Mouse (Mus musculus) CH12.LX (cell line): Measurements from ENCODE around the gene Man2b2.

Experiments used
- CTCF ChIP-seq, 2 experiments: IDR thresholded peaks in 1 of 2; conservative IDR thresholded peaks in 1 of 2; 2 replicates each; pipeline ENCODE4 v1.5.1; 2011 to 2012; ENCODE audit warnings: low read depth in 2 of 2, low read length in 2 of 2, improper control_type of control experiment in 1 of 2, inconsistent platforms in 1 of 2, mild to moderate bottlenecking in 1 of 2, moderate library complexity in 1 of 2
- ELF1 ChIP-seq: IDR thresholded peaks from 2 replicates; pipeline ENCODE4 v1.6.1; 2014; ENCODE audit warnings: low read depth, mild to moderate bottlenecking, inconsistent platforms, low read length, improper control_type of control experiment
- NELFE ChIP-seq: IDR thresholded peaks from 2 replicates; pipeline ENCODE4 v1.6.1; 2011; ENCODE audit warnings: low read depth, low read length, improper control_type of control experiment
- POLR2A ChIP-seq: IDR thresholded peaks from 2 replicates; pipeline ENCODE4 v1.6.1; 2011; ENCODE audit warnings: low read depth, mild to moderate bottlenecking, improper control_type of control experiment, low read length
- POLR2AphosphoS2 ChIP-seq: IDR thresholded peaks from 2 replicates; pipeline ENCODE4 v1.6.1; 2011; ENCODE audit warnings: low read depth, low read length, improper control_type of control experiment
- TBP ChIP-seq: conservative IDR thresholded peaks from 2 replicates; pipeline ENCODE4 v1.6.1; 2011; ENCODE audit warnings: low read depth, low read length, improper control_type of control experiment
- UBTF ChIP-seq: IDR thresholded peaks from 2 replicates; pipeline ENCODE4 v1.6.1; 2012; ENCODE audit warnings: low read depth, mild to moderate bottlenecking, inconsistent platforms, low read length, improper control_type of control experiment, moderate library complexity
- USF1 ChIP-seq: IDR thresholded peaks from 2 replicates; pipeline ENCODE4 v1.6.1; 2014; ENCODE audit warnings: low read depth, mild to moderate bottlenecking, inconsistent platforms, low read length, improper control_type of control experiment
- ZNF384 ChIP-seq: IDR thresholded peaks from 2 replicates; pipeline ENCODE4 v1.6.1; 2012; ENCODE audit warnings: low read depth, low read length, improper control_type of control experiment, inconsistent platforms

GRCm38 (mm10) chr5:36829913-36830879 is at the start of gene Man2b2:
- TF ChIP-seq POLR2AphosphoS2 (no peak), TBP (no peak), UBTF (no peak; the same call in 1 of the 2 replicates), POLR2A (peak; percentile 74), CTCF (conservative IDR thresholded peaks at IDR 0.05 in 1 of 2, IDR thresholded peaks at IDR 0.05 in 1 of 2; ENCODE audit: low read depth in 2 of 2, low read length in 2 of 2) (peak; percentile 91 to 100), NELFE (peak; percentile 93), ELF1 (peak; percentile 100), USF1 (no peak), ZNF384 (no peak)
